Mouse (Mus musculus): ENCODE data around the gene Mrpl16. TPM values are rescaled to one million over a fixed set of nuclear protein-coding genes. Genes with fewer than 3 reads are reported as not detected.

Mrpl16 gene
- total RNA-seq, 2 experiments from 2014 or later = 63.8 to 67.8 TPM

Other genes starting within 250 kb of the Mrpl16 start
- 1 to 10 TPM; 2.3 to 3.4 TPM for gene Ms4a4d, start 233.6 kb upstream of the Mrpl16 start, total RNA-seq (2021)
- gene Ms4a6d, start 165.5 kb upstream of the Mrpl16 start, total RNA-seq (2021) = 1 to 10 TPM; 3.2 to 5.8 TPM
- not detected for gene Ms4a2, start 146.7 kb upstream of the Mrpl16 start, total RNA-seq (2021)
- not detected for gene Ms4a3, start 129.5 kb upstream of the Mrpl16 start, total RNA-seq (2021)
- under 1 TPM in 1 of 2 experiments, not detected in 1; 0.92 TPM for gene Oosp2, start 109.8 kb upstream of the Mrpl16 start, total RNA-seq (2021)
- 1 to 10 TPM in 1 of 2 experiments, not detected in 1; 4.7 TPM for gene Oosp1, start 79.2 kb upstream of the Mrpl16 start, total RNA-seq (2021)
- gene Oosp3, start 73.3 kb upstream of the Mrpl16 start, total RNA-seq (2021) = not detected
- gene Gif, start 22.8 kb upstream of the Mrpl16 start, total RNA-seq (2021) = not detected
- 1 to 10 TPM; 8.4 to 9.2 TPM for gene Stx3, start 49.0 kb downstream of the Mrpl16 start, total RNA-seq (2021)
- gene Olfr1417, start 68.8 kb downstream of the Mrpl16 start, total RNA-seq (2021) = not detected
- not detected for gene Olfr1418, start 90.7 kb downstream of the Mrpl16 start, total RNA-seq (2021)
- gene Olfr1419, start 104.7 kb downstream of the Mrpl16 start, total RNA-seq (2021) = not detected
- not detected for gene Olfr1420, start 116.2 kb downstream of the Mrpl16 start, total RNA-seq (2021)
- gene Patl1, start 142.0 kb downstream of the Mrpl16 start, total RNA-seq (2021) = 10 to 100 TPM; 25.0 to 28.2 TPM
- gene Osbp, start 195.6 kb downstream of the Mrpl16 start, total RNA-seq (2021) = 100 to 1,000 TPM in 1 of 2 experiments, 10 to 100 TPM in 1; 81.5 to 117 TPM

Measured in adrenal gland, postnatal 36 days (tissue).